Mouse (Mus musculus) cerebellum, adult 9-11 months (tissue): ENCODE results near the gene Zswim8.
A peak's percentile ranks its signal among the peaks of the same experiment; 100 is the strongest.

Source experiments
- DNase-seq: peaks from one replicate; pipeline ENCODE4 v3.0.0; 2022

The Zswim8 gene

DNA sequence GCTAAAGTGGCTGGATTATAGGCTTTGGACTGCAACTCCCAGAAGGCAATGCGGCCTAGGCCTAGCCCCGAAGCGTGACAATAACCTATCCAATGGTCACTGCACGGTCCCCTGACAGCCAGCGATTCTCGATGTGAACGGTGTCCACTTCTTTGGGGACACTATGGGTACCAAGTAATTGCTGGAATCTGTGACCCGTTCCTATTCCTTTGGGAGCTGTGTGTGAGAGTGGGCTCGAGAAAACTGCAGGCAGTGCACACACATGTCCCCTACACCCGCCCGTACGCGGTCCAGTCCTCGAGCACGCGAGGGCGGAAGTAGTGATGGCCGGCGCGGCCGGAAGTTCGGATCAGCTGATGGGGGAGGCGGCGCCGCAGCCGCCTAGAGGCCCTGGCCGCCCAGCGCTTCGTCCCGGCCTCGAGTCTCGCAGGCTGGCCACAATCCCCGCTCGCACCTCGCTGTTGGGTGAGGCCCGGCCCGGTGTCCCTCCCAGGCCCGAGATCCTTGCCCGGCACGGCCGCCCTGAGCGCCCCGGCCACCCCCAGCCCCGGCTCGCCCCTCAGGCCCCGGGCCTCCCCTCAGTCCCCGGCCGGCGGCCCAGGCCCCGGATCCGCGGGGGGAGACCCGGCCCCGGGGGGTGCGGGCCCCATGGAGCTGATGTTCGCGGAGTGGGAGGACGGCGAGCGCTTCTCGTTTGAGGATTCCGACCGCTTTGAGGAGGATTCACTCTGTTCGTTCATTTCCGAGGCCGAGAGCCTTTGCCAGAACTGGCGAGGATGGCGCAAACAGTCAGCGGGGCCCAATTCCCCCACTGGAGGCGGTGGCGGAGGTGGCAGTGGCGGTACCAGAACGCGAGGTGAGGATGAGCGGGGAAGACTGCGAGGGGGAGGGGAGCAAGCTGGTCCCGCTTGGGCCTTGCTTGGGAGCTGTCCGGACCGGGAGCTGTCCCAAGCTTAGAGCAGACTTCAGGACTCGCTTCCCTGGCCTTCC, at the start of gene Zswim8:
TSS of gene Zswim8 (plus strand) at position 352 of the 990 bp plus-strand sequence.
- DNase-seq: peak; percentile 91

- no peak for DNase-seq
Observed at GRCm38 (mm10) chr14:20658326-20658725, 49.0 kb upstream of the Zswim8 start.

DNA sequence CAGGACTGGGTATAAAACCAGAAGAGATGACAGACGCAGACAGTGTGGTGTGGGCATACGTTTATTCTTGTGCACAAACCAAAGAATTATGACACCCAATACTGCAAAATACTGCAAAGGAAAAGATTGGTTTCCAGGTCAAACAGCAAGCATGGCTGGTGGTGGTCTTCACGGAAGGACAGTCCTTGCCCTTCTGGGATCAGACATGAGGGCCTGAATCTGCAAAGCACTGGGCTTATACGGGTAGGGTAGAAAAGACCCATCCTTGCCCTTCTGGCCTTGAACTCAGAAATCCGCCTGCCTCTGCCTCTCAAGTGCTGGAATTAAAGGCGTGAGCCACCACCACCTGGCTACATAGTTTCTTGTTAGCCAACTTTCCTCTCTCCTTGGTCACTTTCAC, 48.5 kb upstream of the Zswim8 start:
- DNase-seq: no peak

- DNase-seq: no peak
Observed at GRCm38 (mm10) chr14:20659687-20660086, 47.7 kb upstream of the Zswim8 start.

DNA sequence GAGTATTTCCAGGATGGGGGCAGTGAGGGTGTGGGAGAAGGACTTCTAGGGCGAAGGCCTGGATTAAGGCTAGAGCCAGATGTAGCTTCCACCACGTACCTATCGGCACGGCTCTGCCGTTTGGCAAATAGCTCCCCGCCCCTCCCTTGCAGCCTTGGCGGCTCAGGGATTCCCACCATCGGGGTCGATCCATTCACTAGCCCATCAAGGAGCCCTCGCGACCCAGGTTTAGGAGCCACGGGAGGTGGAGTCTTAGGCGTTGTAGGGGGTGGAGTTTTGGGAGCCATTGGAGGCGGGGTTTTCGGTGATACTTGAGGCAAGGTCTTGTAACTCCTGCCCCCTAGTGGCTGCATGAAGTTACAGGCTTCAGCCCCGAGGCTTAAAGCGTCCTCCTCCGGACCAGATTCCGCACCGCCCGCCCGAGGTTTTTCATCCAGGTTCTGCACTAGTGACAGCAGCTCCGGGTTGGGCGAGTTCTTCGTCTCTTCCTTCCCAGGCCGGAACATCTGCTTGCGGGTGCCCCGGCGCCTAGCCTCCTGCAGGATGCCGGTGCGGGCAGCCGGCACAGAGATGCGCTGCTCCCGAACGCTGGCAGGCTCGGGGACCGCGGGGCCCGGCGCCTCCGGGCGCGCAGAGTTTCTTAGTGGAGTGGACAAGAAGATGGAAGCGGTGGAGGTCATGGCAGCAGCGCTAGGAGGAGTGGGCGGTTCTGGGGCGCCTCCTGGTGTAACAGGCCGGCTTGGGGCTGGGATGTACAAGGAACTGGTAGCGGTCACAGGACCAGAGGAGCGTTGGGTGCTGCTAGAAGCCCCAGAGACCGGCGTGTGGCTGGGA, 46.3 kb upstream of the Zswim8 start:
- DNase-seq: peak; percentile 97

- peak; percentile 47 for DNase-seq
Observed at GRCm38 (mm10) chr14:20661661-20662331, 45.6 kb upstream of the Zswim8 start.

GRCm38 (mm10) chr14:20662740-20663139, 44.6 kb upstream of the Zswim8 start:
- DNase-seq: no peak

GRCm38 (mm10) chr14:20663601-20664000, 43.8 kb upstream of the Zswim8 start:
- DNase-seq: no peak

DNA sequence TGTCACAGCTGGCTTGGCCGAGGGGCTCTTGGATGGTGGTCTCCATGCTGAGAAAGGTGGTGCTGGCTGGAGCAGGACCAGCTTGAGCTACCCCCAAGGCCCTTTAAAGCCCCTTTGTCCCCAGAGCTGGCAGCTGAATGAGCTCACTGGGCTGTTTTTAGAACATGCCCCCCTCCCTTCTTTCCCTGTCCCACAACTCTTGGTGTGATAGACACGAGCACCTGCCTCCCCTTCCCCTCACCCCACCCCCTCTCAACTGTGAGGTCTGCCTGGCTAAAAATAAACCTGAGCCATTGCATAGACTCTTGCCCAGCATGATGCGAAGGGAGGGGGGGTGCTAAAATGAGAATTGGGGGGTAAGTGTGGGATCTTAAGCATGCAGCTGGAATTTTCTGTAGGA, 42.9 kb upstream of the Zswim8 start:
- no peak for DNase-seq

DNA sequence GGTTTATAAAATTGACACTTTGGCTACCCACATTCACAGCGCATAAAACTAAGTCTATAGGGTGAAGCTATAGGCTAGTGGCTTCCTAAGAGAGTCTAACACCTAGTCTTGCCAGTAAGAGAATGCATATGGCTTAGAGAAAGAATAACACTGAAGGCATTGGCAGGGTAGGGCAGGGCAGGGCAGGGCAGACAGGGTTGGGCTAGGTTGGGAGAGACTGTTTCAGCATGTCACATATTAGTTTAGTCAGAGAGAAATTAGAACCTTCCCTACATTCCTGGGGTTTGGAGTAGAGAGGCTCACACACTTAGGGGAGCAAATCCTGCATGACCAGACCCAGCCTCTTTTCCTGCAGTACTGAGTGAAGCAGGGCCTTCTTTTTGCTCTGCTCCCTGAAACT, 39.9 kb upstream of the Zswim8 start:
- DNase-seq: no peak

DNA sequence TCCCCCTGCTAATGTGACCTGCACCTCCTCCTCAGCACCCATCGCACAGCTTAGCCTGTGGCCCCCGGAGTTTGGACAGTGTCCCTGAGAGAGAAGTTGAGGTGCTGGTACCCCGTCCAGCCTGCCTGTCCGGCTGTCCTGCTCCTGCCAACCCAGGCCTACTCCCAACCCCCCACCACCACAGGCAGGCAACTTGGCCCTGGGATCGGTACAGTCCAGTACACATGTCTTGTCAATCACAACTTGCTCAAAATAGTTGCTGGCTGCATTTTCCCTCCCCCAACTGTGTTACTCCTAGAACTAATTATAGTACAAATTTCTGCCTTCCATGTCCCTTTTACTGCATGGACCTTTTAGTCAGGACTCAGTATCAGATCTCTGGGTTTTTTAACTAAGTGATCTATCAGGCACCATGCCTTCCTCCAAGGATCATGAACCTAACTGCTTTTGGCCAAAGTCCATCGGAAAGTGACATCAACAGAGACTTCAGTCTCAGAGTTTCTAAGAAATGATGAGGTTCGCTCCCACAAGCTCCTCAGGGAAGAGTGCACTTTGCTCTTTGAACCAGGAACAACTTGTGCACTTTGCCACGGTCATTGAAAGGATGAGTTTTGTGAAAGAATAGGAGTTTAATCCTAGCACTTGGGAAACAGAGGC, 39.1 kb upstream of the Zswim8 start, which contains the start of gene Synpo2l:
TSS of gene Synpo2l (minus strand) at position 201 of the 657 bp plus-strand sequence.
- DNase-seq: no peak

GRCm38 (mm10) chr14:20672990-20673389, 34.4 kb upstream of the Zswim8 start:
- no peak for DNase-seq

DNA sequence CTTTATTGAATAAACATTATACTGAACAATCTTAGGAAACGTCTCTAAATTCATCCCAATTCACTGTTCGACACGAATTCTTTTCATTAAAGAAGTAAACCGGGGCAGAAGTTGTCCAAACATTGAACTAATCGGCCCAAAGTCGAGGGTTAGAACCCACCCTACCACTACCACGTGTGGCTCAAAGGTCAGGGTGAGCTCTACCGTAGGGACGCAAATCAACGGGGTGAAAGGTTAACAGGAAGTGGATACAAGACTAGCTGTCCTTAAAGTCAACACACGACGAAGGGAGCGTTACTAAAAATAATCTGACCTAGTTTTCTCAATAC, 33.7 kb upstream of the Zswim8 start:
- no peak for DNase-seq

- peak; percentile 97 for DNase-seq
Observed at GRCm38 (mm10) chr14:20674064-20674833, 33.1 kb upstream of the Zswim8 start, which contains the start of gene Sec24c. Sec24c (plus strand) TSS chr14:20674308.

DNA sequence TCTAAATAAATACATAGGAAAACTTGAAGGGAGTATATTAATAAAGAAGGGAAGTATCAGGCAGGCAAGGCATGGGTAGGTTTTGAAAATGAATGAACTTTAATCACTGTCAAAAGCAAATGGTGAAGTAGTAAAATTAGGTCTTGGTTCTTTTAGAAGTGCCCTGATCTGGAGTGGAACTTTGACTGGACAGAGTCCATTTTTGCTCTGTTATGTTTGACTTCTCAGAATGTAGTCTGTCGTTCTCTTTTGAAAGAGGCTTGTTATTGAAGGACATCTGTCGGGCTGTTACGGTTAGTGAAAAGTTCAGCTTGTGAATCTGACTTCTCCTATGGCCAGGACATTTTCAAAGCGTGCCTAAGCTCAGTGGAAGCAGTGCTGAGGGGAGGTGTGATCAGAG, 29.4 kb upstream of the Zswim8 start:
- DNase-seq: no peak

DNA sequence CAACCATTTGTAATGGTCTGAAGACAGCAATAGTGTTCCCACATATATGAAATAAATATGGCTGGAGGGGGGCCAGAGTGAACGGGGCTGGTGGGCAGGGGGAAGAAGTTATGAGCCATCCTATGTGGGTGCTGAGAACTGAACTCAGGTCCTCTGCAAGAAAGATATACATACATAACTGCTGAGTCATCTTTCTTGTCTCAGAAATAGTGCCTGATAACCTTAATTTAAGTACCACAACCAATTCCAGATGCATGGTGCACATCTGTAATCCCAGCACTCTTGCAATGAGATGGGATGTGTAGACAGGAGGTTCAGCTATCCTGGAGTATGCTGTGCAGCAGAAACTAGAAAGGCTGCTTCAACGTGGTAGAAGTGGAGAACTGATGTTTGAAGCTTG, 25.6 kb upstream of the Zswim8 start:
- DNase-seq: no peak

GRCm38 (mm10) chr14:20682498-20682897, 24.9 kb upstream of the Zswim8 start:
- DNase-seq: no peak

DNA sequence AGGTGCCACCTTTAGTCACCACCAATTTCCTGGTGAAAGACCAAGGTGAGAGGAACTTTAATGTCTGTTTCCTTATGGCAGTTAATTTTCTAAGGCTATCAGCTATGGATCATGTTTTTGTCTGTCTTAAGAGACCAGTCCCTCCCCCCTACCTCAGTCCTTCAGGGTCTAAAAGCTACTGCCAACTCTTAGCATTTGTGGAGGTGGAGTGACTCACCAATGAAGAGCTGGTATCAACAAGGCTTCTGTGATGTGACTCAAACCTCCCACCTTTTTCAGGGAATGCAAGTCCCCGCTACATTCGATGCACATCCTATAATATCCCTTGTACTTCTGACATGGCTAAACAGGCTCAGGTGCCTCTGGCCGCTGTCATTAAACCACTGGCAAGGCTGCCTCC, 20.8 kb upstream of the Zswim8 start:
- no peak for DNase-seq

DNA sequence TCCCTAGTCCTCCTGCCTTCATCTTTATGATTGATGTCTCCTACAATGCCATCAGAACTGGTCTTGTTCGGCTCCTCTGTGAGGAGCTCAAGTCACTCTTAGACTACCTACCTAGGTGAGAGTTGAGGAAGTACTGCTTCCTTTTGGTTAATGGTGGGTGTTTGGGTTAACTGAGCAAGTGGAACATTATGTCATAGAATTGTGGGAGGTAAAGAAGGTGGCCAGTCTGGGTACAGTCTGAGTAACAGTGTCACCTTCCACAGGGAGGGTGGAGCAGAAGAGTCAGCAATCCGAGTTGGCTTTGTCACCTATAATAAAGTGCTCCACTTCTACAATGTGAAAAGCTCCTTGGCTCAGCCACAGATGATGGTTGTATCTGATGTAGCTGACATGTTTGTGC, 18.3 kb upstream of the Zswim8 start:
- no peak for DNase-seq

- DNase-seq: no peak
Observed at GRCm38 (mm10) chr14:20691772-20692171, 15.6 kb upstream of the Zswim8 start.

- DNase-seq: no peak
Observed at GRCm38 (mm10) chr14:20693589-20694101, 13.7 kb upstream of the Zswim8 start.
